Mouse (Mus musculus) right cerebral cortex, postnatal 25 days (tissue): ENCODE results near the gene Gpr22.

Source experiments
- DNase-seq: peaks from one replicate; pipeline ENCODE4 v3.0.0; 2022

Gpr22 gene

DNA sequence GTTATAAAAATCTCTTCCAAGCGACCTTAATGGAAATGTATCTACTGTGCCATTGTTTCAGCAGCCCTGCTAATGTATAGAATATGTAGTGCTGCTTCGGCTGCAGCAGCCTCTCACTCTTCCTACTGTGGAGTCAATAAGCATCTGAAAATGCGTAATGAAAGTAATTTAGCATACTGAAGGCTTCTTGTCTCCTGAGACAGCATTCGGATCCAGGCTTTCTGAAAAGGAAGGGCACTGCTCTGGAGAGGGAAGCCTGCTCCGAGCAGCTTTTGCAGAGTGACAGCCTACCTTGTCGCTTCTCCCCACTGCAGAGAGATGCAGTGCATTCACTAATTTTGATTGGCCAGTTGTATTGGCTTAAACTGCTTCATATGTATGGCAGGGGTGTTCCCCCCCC is at the start of gene Gpr22:
Gene Gpr22 (minus strand): TSS at position 348 of the 400 bp plus-strand sequence.
- peak; percentile 56 for DNase-seq

DNA sequence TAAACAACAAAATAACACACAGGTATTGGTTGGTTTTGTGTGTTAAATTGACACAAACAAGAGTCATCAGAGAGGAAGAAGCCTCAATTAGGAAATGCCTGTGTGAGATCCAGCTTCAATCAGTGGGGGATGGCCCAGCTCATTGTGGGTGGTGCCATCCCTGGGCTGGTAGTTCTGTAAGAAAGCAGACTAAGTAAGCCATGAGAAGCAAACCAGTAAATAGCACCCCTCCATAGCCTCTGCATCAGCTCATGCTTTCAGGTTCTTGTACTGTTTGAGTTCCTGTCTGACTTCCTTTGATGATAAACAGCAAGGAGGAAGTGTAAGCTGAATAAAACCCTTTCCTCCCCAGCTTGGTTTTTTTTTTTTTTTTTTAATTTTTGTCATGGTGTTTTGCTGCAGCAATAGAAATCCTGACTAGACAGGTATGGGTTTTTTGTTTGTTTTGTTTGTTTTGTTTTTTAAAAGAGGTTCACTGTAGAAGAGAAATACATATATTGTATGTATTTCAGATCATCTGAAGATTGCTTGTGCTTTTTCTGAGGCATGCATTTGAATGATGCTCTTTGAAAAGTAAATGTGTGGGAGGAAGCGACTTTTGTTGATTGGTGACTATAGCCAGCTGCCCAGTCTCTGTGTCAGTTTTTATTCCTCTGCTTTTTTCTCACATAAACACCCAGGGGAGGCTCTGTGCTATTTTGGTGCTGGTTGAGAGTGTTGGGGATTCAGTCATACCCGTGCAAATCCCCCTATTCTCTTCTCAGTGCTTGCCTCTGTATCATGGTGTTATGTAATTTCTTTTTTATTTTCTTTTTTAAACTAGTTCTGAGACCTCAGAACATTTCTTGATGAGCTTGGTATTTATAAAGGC is 42.4 kb upstream of the Gpr22 start:
- DNase-seq, result peak; percentile 21

DNA sequence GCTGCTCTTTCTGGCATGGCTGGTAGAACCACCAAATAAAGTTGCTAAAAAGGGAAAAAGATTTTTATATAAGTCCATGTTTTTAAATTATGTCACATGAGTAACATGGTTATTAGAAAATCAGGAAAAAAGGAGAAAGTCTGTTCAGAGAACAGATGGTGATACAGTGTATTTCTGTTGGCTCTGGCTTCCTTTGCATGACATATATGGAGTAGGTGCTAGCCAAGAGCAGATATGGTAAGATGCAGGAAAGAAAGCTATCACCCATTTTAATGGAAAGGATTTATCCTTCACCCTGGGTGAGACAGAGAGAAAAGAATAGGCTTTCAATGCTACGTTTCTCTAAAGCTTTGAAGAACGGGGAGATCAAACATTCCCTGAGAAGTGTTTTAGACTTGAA is 40.7 kb upstream of the Gpr22 start:
- DNase-seq, result no peak

DNA sequence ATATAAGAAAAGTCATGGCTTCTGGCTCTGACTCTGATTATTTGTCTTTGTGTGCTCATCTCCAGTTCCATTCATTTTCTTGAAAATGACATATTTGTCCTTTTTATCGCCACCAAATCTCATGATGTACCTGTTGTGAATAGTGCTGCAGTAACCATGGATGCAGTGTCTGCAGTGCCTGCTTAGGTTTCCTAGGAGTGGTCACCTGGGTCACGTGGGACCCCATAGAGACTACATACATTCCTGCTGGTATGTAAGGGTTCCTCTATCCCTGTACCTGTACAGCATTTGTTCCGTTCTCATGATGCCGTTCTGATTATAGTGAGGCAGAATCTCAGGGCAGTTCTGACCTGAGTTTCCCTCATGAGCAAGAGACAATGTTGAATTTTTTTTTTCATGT is 36.1 kb upstream of the Gpr22 start:
- DNase-seq, result no peak

DNA sequence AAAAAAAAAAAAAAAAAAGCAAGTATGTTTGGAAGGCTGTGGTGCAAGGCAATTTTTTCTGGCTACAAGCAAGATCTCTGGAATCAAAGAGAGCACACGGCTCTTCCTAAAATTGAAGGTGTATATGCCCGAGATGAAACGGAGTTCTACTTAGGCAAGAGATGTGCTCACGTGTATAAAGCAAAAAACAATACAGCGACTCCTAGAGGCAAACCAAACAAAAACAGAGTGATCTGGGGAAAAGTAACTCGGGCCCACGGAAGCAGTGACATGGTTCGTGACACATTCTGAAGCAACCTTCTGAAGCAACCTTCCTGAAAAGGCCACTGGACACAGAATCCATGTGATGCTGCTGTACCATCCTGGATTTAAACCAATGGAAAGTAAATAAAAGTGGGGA is 33.6 kb upstream of the Gpr22 start:
- DNase-seq, result no peak

DNA sequence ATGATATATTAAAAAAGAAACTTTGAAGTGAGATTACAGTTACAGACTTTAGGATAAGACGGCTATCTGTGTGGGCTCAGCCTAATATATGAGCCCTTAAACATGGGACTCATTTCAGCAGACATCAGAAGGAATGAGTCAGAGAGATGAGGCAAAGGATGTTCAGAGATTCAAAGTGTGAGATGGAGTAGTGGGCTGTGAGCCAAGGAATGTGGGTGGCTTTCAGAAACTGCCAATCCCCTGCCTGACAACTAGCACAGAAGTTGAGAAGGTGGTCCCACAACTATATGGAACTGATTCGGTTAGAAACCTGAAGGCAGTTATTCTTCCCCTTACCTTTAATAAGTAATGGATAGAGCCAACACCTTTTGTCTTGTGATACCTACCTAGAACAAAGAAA is 20.9 kb upstream of the Gpr22 start:
- no peak for DNase-seq

DNA sequence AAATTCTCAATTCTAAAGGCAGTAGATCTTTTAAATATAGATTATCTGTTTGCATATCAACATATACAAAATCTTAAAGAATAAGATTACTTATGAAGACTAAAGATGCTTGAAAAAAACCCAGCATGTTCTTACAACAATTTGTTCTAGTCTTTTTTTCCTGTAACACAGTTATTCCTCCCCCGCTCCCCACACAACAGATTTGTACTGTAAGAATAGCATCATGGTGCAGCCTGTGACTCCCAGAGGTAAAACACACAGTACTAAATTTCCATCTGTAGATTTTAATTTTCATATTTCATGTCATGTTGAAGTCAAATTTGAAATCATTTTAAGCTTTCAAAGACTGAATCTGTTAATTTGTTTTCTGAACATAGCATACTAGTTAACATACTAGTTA is 16.4 kb upstream of the Gpr22 start:
- DNase-seq, result no peak

DNA sequence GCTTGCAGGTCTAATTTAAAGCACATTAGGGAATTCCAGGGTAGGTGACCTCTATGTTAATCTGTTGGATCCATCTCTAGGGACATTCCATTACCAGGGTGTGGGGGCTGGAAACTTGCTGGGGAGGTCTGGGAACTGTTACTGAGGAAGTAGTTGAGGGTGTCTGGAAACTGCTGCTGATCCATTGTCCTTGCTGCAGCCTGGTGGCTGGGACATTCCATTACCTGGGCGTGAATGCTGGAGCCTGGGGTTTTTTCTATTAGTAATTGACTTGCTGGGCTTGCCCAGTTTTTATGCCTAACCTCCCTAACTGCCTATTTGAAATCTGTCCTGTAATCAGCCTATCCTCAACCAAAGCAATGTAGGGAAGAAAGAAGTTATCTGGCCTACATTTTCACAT is 13.0 kb upstream of the Gpr22 start:
- no peak for DNase-seq

DNA sequence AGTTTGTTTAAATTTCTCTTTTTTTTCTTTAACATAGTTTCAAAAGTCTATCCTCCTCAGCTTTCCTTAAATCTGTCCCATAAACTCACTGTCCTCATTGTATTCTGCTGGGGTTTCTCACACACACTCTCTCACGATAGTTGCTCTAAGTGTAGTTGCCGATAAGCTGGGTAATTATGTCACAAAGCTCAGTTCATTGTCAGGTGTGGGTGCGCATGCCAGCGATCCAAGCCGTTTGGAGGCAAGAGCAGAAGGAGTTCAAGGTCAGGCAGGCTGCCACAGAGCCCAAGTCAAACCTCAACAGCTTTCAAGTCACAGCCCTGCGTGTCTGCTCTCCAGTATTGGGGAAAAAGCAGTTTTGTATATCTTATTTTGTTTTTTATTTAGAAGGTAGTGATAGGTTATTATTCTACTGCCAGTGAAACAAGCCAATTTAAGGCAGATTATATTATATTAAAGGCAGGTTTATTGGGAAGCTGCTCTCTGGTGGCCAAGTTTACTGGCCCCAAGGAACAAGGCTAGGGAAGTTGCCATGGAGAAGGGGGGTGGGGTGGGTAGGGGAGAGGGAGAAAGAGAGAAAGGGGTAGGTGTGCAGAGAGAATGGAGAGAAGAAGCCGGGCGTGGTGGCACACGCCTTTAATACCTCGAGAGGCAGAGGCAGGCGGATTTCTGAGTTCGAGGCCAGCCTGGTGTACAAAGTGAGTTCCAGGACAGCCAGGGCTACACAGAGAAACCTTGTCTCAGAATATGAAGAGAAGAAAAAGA is 11.9 kb upstream of the Gpr22 start:
- DNase-seq, result no peak

DNA sequence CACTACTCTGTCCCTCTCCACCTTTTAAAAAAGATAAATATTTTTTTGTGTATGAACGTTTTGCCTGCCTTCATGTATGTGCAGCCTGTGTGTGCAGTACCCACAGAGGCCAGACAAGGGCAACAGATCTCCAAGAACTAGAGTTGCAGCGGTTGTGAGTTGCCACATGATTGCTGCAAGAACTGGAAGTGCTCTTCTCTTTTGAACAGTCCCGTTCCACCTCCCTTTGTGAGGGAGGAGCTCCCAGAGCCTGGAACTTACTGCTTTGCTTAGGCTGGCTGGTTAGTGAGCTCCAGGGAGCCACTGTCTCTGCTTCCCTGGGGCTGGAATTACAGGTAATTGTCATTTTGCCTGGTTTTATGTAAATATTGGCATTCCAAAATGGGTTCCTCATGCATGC is 10.8 kb upstream of the Gpr22 start:
- DNase-seq, result no peak

DNA sequence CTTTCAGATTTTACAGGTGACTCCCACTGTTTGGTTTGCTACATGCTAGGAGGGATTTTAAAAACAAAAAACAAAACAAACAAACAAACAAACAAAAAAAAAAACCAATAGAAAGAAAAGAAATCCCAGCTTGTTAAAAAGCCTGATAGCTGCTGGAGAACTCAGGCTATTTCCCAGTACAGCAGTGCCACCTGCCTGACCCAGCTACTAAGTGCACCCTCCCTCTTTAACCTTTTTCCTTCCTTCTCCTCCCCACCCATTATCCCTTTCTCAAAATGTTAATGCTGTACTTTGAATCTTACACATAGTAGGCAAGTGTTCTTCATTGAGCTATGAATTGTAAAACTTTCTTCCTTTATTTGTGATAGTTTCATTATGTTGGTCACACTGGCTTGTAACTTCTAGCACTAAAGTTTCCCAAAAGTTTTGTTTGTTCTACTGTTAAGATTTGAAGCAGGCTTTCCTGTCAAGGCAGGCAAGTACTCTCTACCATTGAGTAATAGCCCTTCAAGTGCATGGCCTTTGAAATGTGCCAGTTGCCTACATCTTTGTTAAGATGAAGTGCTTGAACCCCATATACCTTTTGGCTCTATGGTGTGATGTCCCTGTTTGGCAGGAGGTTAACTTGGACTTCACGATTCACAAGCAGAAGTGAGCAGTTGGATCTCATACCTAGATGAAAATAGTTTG is 6.0 kb upstream of the Gpr22 start:
- no peak for DNase-seq

DNA sequence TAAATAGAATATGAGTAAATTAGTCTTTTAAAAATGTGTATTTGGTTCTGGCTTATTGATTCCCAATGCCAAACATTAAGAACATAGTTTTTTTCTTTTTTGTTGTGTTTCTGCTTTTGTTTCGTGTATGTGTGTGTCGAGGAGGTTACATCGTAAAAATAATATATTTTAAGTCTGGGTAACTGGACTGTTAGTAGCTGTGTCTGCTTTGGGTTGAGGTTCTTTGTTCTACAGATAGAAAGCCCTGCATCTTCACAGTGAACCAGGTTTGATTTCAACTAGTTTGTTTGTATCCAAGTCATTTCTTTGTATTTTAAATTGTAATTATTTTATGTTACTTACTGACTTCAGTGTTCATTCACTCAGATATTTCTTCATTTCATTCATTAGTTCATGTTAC is 323 bp upstream of the Gpr22 start:
- no peak for DNase-seq

DNA sequence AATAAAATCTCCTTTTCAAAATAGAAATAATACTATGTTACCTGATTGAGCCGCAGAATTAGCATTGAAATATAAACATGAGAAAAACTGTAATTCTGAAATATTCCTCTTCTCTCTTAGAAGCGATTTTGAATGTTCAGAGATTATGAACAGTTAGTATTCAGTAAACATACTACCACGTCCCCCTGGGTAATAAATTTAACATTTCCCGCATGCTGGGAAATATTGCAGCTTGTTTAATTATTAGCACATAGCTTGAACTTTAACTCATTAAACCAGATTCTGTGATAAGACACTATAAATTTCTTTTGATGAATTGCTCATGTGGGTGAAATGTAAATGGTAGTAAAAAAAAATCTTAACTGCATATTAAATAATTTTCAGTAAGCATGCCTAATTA is 1.0 kb downstream of the Gpr22 start:
- no peak for DNase-seq

DNA sequence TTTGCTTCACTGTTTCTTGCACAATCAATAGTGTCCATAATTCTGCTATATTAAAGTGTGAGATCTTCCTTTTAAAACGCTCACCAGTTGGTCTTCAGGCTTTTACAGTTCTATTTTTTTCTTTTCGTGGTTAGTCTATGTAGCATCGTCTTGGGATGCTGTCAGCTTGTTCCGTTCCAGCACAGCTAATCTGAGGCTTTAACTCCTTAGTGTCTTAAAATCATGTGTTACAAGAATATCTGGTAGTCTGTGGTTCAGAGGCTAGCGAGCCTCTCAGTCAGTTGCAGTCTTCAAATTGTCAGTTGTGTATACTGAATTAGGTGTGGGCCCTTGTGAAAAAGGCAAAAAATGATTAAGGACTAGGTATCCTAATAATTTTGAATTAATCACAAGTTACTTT is 1.5 kb downstream of the Gpr22 start:
- DNase-seq, result no peak

DNA sequence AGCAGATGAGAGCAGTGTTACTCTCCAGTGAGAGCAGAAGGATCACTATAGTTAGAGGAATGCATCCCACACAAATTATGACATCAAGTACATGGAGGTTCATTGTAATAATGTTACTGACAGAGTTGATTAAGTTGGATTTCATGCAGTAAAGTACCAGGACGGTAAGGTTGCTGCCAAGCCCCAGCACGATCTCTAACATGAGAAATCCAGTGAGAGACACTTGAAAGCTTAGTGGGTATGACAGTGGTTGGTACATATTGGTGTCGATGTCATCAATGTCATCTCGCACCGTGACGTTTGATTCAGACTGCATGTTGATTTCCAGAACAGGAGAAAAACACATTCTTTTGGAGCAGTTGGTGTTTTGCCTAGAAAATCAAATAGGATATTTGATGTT is 4.1 kb downstream of the Gpr22 start:
- no peak for DNase-seq

DNA sequence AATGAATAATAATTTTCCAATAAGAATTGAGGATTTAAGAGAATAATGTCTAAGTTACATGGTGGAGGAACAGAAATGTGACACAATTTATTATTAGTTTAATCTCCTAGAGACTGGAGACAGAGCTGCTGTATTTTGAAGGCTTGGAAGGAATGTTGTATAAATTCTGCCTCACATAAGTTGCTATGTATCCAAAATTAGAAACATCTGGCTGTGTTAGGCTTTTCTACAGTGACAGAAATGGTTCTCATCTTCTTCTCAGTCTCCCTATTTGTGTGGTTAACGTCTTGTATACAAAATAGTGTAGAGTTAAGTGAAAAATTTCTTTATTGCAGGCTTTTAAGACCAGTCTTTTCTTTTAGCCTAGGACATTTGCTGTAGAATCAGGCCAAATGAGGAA is 6.2 kb downstream of the Gpr22 start:
- no peak for DNase-seq

DNA sequence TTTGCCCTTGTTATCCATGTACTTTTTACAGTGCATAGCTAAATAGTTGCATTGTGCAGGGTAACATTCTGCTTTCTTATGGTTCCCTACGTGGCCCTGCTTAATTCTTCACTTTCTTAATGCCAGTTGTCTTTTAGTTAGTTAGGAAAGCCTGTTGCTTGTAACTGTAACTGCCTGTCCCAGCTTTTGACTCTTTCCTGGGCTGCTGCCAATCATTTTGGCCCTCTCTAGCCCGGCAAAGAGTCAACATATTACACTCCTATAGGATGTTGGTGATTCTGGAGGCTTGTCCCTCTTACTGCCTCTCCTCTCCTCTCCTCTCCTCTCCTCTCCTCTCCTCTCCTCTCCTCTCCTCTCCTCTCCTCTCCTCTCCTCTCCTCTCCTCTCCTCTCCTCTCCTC is 7.6 kb downstream of the Gpr22 start:
- no peak for DNase-seq

DNA sequence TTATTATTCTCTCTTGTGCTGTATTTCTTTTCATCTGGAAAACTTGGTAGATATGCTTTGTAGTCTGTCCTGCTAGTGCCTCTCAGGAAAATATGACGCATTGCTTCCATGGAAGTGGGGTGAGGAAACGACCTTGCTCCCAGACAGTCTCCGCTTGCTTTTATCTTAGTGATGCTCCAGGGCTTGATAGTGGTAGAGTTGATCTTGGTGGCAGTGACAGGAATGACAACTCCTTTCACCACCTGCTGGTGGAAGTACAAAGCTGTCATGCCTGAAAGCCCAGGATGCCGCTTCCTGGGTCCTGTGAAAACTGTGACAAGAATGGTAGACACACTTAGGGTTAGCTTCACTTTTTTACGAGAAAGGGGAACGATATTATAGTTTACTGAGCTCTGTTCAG is 9.8 kb downstream of the Gpr22 start:
- DNase-seq, result no peak

DNA sequence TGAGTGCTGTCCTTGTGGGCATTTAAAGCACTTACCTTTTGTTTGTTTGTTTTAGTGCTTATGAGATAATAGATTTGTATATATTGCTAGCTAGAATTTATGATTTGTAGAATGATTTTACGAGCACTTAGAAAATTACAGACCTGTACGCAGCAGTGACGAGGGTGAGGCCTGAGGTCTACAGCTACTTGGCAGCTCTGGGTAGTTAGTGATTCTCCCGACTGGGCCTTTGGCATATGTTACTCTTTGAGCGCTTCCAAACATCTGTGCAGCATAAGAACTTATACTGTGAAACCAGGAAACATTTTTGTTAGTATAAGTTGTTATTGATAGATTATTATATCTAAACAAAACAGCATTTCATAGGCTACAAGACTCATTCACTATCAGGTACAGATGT is 12.3 kb downstream of the Gpr22 start:
- DNase-seq, result no peak

DNA sequence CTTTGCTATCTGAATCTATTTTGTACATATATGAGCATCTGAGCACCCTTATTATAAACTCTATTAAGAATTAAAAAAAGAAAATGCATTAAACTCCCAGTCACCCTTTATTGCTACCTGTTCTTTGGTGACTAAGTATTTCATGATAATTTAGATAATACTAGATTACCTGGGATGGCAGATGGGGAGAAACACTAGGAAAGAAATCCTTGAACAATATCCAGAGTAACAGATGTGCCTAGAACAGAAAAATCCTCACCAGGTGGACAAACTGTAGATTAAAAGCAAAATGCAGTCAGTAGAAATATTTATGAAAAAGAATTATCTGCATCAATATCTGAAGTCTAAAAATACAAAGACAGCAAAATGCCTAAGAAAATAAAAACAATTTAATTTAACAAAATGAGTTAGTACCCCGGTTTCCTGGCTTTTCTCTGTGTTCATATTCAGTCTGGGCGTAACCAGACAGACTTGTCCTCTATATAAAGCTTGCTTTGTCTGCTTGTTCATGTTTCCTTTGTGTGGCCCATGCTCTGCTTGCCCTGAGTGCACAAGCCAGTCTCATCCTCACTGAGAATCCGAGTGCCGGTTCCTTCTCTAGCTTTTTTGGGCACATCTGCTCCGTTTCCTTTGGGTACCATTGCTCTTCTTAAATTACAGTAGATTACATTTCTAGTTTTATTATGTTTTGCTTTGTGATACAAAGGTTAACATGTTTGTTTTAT is 13.0 kb downstream of the Gpr22 start:
- no peak for DNase-seq

DNA sequence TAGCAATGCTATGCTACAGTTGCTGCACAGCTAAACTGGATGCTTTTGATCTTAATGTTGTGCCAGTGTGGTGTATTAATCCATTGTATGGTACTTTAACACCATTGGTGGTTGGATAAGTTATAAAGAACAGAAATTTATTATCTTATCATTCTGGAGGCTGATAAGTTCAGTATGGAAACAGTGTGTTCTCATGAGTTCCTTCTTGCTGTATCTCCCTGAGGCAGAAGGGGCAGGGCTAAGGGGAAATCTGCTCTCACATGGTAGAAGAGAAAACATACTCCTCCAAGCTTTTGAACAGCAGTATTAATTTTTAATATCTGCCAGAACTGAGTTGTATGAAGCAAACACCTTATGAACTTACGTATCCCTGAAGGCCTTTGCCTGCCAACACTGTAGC is 20.5 kb downstream of the Gpr22 start:
- DNase-seq, result no peak

DNA sequence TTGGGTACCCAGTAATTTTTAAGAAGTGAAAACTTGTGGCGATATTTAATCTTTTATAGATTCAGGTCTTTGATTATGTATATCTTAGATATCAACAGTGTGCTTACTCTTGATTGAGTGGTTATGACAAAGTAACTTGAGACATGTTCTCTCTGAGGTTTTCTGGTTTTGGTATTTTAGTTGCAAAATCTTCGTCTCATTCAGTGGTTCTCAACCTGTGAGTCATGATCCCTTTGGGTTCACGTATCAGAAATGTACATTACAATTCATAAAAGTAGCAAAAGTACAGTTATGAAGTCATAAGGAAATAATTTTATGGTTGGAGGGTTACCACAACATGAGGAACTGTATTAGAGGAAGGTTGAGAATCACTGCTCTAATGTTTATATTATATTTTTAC is 27.1 kb downstream of the Gpr22 start:
- no peak for DNase-seq

DNA sequence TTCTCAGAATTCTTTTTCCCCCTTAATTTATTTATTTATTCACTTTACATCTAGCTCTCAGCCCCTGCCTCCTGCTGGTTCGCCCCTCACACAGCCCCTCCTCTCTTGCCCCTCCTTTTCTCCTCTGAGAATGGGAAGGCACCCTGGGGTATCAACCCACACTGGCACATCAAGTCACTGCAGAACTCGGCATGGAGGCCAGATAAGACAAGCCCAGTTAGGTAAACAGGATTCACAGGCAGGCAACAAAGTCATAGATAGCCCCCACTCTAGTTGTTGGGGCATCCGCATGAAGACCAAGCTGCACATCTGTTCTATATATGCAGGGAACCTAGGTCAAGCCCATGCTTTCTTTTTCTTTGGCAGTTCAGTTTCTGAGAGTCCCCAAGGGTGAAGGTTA is 46.6 kb downstream of the Gpr22 start:
- no peak for DNase-seq
